Mouse (Mus musculus): ENCODE results near the gene Alox5ap. TPM values are rescaled to one million over a fixed set of nuclear protein-coding genes. Genes with fewer than 3 reads are reported as not detected.

The Alox5ap gene
- polyA plus RNA-seq, 1 experiment from 2014 or later: 6.4 TPM

GRCm38 (mm10) chr5:149271291-149271690 lies 6.7 kb downstream of the Alox5ap start:
- H3K9ac ChIP-seq (ENCODE audit: low read depth, low read length): no peak overlapping the region
- no peaks in the 10 kb centered on the region for H3K36me3 ChIP-seq (ENCODE audit: control insufficient read depth, insufficient read depth, low read length)
- no peaks in the 10 kb centered on the region; the same call in 1 of the 2 replicates for H3K27me3 ChIP-seq (ENCODE audit: control insufficient read depth, insufficient read depth, low read length)
- H3K4me3 ChIP-seq (ENCODE audit: low read depth, low read length): no peak overlapping the region
- H3K9me3 ChIP-seq (replicated peaks; ENCODE audit: control insufficient read depth, low read length): no peaks in the 10 kb centered on the region
- 91% methylated on average over 3 of the region's 3 CpGs for WGBS (ENCODE audit: insufficient replicate concordance)
- no peaks in the 10 kb centered on the region for H3K4me1 ChIP-seq (ENCODE audit: control insufficient read depth, insufficient read depth, low read length)
- H3K4me2 ChIP-seq: no peak overlapping the region
- ATAC-seq (replicated peaks; ENCODE audit: insufficient number of reproducible peaks, low FRiP score, low TSS enrichment): no peak
- H3K27ac ChIP-seq (ENCODE audit: low read depth, low read length): no peak overlapping the region

GRCm38 (mm10) chr5:149272535-149272934 lies 8.0 kb downstream of the Alox5ap start:
- no peaks in the 10 kb centered on the region; the same call in 1 of the 2 replicates for H3K27me3 ChIP-seq (ENCODE audit: control insufficient read depth, insufficient read depth, low read length)

GRCm38 (mm10) chr5:149274390-149275104 lies 10.0 kb downstream of the Alox5ap start:
- Histone ChIP-seq H3K27ac (ENCODE audit: low read depth, low read length) (no peak overlapping the region), H3K27me3 (ENCODE audit: control insufficient read depth, insufficient read depth, low read length) (no peaks in the 10 kb centered on the region; the same call in 1 of the 2 replicates), H3K4me1 (ENCODE audit: control insufficient read depth, insufficient read depth, low read length) (peaks cover under 1% of the 10 kb centered on the region; the same call in 1 of the 2 replicates), H3K4me3 (ENCODE audit: low read depth, low read length) (no peak overlapping the region), H3K4me2 (no peak overlapping the region), H3K9ac (ENCODE audit: low read depth, low read length) (no peak overlapping the region), H3K9me3 (replicated peaks; ENCODE audit: control insufficient read depth, low read length) (no peaks in the 10 kb centered on the region), H3K36me3 (ENCODE audit: control insufficient read depth, insufficient read depth, low read length) (no peaks in the 10 kb centered on the region)
- 73% methylated on average over 15 of the region's 15 CpGs for WGBS (ENCODE audit: insufficient replicate concordance)
- ATAC-seq (replicated peaks; ENCODE audit: insufficient number of reproducible peaks, low FRiP score, low TSS enrichment): no peak

More at GRCm38 (mm10) chr5:149272535-149272934, 8.0 kb downstream of the Alox5ap start:
- H3K27ac ChIP-seq (ENCODE audit: low read depth, low read length): no peak overlapping the region
- ATAC-seq (replicated peaks; ENCODE audit: insufficient number of reproducible peaks, low FRiP score, low TSS enrichment): no peak
- no peak overlapping the region for H3K9ac ChIP-seq (ENCODE audit: low read depth, low read length)
- no peak overlapping the region for H3K4me2 ChIP-seq
- H3K4me3 ChIP-seq (ENCODE audit: low read depth, low read length): no peak overlapping the region
- no peaks in the 10 kb centered on the region for H3K4me1 ChIP-seq (ENCODE audit: control insufficient read depth, insufficient read depth, low read length)
- H3K9me3 ChIP-seq (replicated peaks; ENCODE audit: control insufficient read depth, low read length): no peaks in the 10 kb centered on the region
- 63% methylated on average over 4 of the region's 4 CpGs for WGBS (ENCODE audit: insufficient replicate concordance)
- no peaks in the 10 kb centered on the region for H3K36me3 ChIP-seq (ENCODE audit: control insufficient read depth, insufficient read depth, low read length)

- H3K4me2 ChIP-seq: no peak overlapping the region
- no peak overlapping the region for H3K4me3 ChIP-seq (ENCODE audit: low read depth, low read length)
- no peak for ATAC-seq (replicated peaks; ENCODE audit: insufficient number of reproducible peaks, low FRiP score, low TSS enrichment)
- no peak overlapping the region for H3K27ac ChIP-seq (ENCODE audit: low read depth, low read length)
- H3K9ac ChIP-seq (ENCODE audit: low read depth, low read length): no peak overlapping the region
- no peaks in the 10 kb centered on the region for H3K9me3 ChIP-seq (replicated peaks; ENCODE audit: control insufficient read depth, low read length)
- no peaks in the 10 kb centered on the region for H3K36me3 ChIP-seq (ENCODE audit: control insufficient read depth, insufficient read depth, low read length)
- H3K27me3 ChIP-seq (ENCODE audit: control insufficient read depth, insufficient read depth, low read length): no peaks in the 10 kb centered on the region; the same call in 1 of the 2 replicates
- H3K4me1 ChIP-seq (ENCODE audit: control insufficient read depth, insufficient read depth, low read length): peaks cover 4% of the 10 kb centered on the region; the same call in 1 of the 2 replicates
- WGBS (ENCODE audit: insufficient replicate concordance): 92% methylated on average over 1 of the region's 1 CpGs
Measured at GRCm38 (mm10) chr5:149275105-149275494, 10.5 kb downstream of the Alox5ap start.

GRCm38 (mm10) chr5:149277529-149277928 lies 13.0 kb downstream of the Alox5ap start:
- Histone ChIP-seq H3K4me3 (ENCODE audit: low read depth, low read length) (no peak overlapping the region), H3K9ac (ENCODE audit: low read depth, low read length) (no peak overlapping the region), H3K9me3 (replicated peaks; ENCODE audit: control insufficient read depth, low read length) (peaks cover 3% of the 10 kb centered on the region; the same call in 1 of the 2 replicates), H3K4me1 (ENCODE audit: control insufficient read depth, insufficient read depth, low read length) (peaks cover 4% of the 10 kb centered on the region; the same call in 1 of the 2 replicates), H3K27ac (ENCODE audit: low read depth, low read length) (no peak overlapping the region), H3K27me3 (ENCODE audit: control insufficient read depth, insufficient read depth, low read length) (no peaks in the 10 kb centered on the region), H3K4me2 (no peak overlapping the region), H3K36me3 (ENCODE audit: control insufficient read depth, insufficient read depth, low read length) (no peaks in the 10 kb centered on the region)
- 76% methylated on average over 5 of the region's 5 CpGs for WGBS (ENCODE audit: insufficient replicate concordance)
- no peak for ATAC-seq (replicated peaks; ENCODE audit: insufficient number of reproducible peaks, low FRiP score, low TSS enrichment)

- 0 out of 2 replicates have a peak, but pooled peaks have one; percentile 42 for ATAC-seq (replicated peaks; ENCODE audit: insufficient number of reproducible peaks, low FRiP score, low TSS enrichment)
- Histone ChIP-seq H3K4me3 (ENCODE audit: low read depth, low read length) (0 out of 2 replicates have a peak overlapping the region, but pooled peaks have one; percentile 3), H3K9me3 (replicated peaks; ENCODE audit: control insufficient read depth, low read length) (peaks cover 5% of the 10 kb centered on the region; the same call in 1 of the 2 replicates), H3K4me1 (ENCODE audit: control insufficient read depth, insufficient read depth, low read length) (peaks cover 4% of the 10 kb centered on the region; the same call in 1 of the 2 replicates), H3K27me3 (ENCODE audit: control insufficient read depth, insufficient read depth, low read length) (no peaks in the 10 kb centered on the region), H3K9ac (ENCODE audit: low read depth, low read length) (peak overlapping the region; percentile 18; the same call in 1 of the 2 replicates), H3K27ac (ENCODE audit: low read depth, low read length) (peak overlapping the region; percentile 63; the same call in 1 of the 2 replicates), H3K4me2 (peak overlapping the region; percentile 51), H3K36me3 (ENCODE audit: control insufficient read depth, insufficient read depth, low read length) (no peaks in the 10 kb centered on the region)
- WGBS (ENCODE audit: insufficient replicate concordance): 26% methylated on average over 22 of the region's 22 CpGs
Measured at GRCm38 (mm10) chr5:149279273-149279844, 14.8 kb downstream of the Alox5ap start.

GRCm38 (mm10) chr5:149283009-149283408 lies 18.4 kb downstream of the Alox5ap start:
- H3K9me3 ChIP-seq (replicated peaks; ENCODE audit: control insufficient read depth, low read length): peaks cover 5% of the 10 kb centered on the region; the same call in 1 of the 2 replicates
- H3K4me2 ChIP-seq: no peak overlapping the region
- H3K9ac ChIP-seq (ENCODE audit: low read depth, low read length): no peak overlapping the region
- H3K27ac ChIP-seq (ENCODE audit: low read depth, low read length): no peak overlapping the region
- no peaks in the 10 kb centered on the region for H3K36me3 ChIP-seq (ENCODE audit: control insufficient read depth, insufficient read depth, low read length)
- H3K4me1 ChIP-seq (ENCODE audit: control insufficient read depth, insufficient read depth, low read length): peaks cover 4% of the 10 kb centered on the region; the same call in 1 of the 2 replicates
- ATAC-seq (replicated peaks; ENCODE audit: insufficient number of reproducible peaks, low FRiP score, low TSS enrichment): no peak
- H3K4me3 ChIP-seq (ENCODE audit: low read depth, low read length): no peak overlapping the region
- no peaks in the 10 kb centered on the region for H3K27me3 ChIP-seq (ENCODE audit: control insufficient read depth, insufficient read depth, low read length)
- WGBS (ENCODE audit: insufficient replicate concordance): 75% methylated on average over 2 of the region's 2 CpGs

GRCm38 (mm10) chr5:149283821-149284220 lies 19.3 kb downstream of the Alox5ap start:
- H3K4me2 ChIP-seq: no peak overlapping the region
- no peak overlapping the region for H3K9ac ChIP-seq (ENCODE audit: low read depth, low read length)
- no peaks in the 10 kb centered on the region; the same call in 1 of the 2 replicates for H3K27me3 ChIP-seq (ENCODE audit: control insufficient read depth, insufficient read depth, low read length)
- peaks cover 5% of the 10 kb centered on the region; the same call in 1 of the 2 replicates for H3K9me3 ChIP-seq (replicated peaks; ENCODE audit: control insufficient read depth, low read length)
- no peak overlapping the region for H3K27ac ChIP-seq (ENCODE audit: low read depth, low read length)
- H3K36me3 ChIP-seq (ENCODE audit: control insufficient read depth, insufficient read depth, low read length): no peaks in the 10 kb centered on the region
- peaks cover 4% of the 10 kb centered on the region; the same call in 1 of the 2 replicates for H3K4me1 ChIP-seq (ENCODE audit: control insufficient read depth, insufficient read depth, low read length)
- H3K4me3 ChIP-seq (ENCODE audit: low read depth, low read length): no peak overlapping the region
- no peak for ATAC-seq (replicated peaks; ENCODE audit: insufficient number of reproducible peaks, low FRiP score, low TSS enrichment)

Measured in heart, embryonic 11.5 days (tissue).